Mouse (Mus musculus) midbrain, postnatal 0 days (tissue): Measurements from ENCODE around the gene Sfxn3. TPM values are rescaled to one million over a fixed set of nuclear protein-coding genes. Genes with fewer than 3 reads are reported as not detected.

ENCODE experiments used
- ATAC-seq: fragments of 200-750 bp; cut with Nextera tagmentation; 2 replicates; pipeline ENCODE4 v1.8.0; 2017; ENCODE audit warnings: moderate number of reproducible peaks, mild to moderate bottlenecking, moderate TSS enrichment, moderate library complexity; ENCODE audit not compliant: low FRiP score
- DNase-seq: peaks from one replicate; pipeline ENCODE4 v3.0.0-alpha.2; 2015; ENCODE audit warnings: low spot score
- H3K27ac ChIP-seq: fragments of 300-500 bp; sonication (generic); 2 replicates; pipeline ENCODE4 v1.5.1; 2014; ENCODE audit warnings: low read depth, mild to moderate bottlenecking, low read length, mixed read lengths
- H3K27me3 ChIP-seq: fragments of 300-500 bp; sonication (generic); 2 replicates; pipeline ENCODE4 v1.6.1; 2014; ENCODE audit warnings: low read length, control low read depth, mixed read lengths; ENCODE audit not compliant: insufficient read depth
- H3K36me3 ChIP-seq: fragments of 300-500 bp; sonication (generic); 2 replicates; pipeline ENCODE4 v1.6.1; 2014; ENCODE audit warnings: low read length, control low read depth, mixed read lengths; ENCODE audit not compliant: insufficient read depth
- H3K4me1 ChIP-seq: fragments of 300-500 bp; sonication (generic); 2 replicates; pipeline ENCODE4 v1.6.1; 2014; ENCODE audit warnings: mild to moderate bottlenecking, control low read depth, antibody characterized with exemption, low read length, mixed read lengths; ENCODE audit not compliant: insufficient read depth
- H3K4me2 ChIP-seq: fragments of 300-500 bp; sonication (generic); 2 replicates; pipeline ENCODE4 v1.6.1; 2014; ENCODE audit warnings: low read depth, mild to moderate bottlenecking, low read length, mixed read lengths; ENCODE audit not compliant: poor library complexity, severe bottlenecking
- H3K4me3 ChIP-seq: fragments of 300-500 bp; sonication (generic); 2 replicates; pipeline ENCODE4 v1.5.1; 2014; ENCODE audit warnings: low read depth, mild to moderate bottlenecking, low read length, moderate library complexity
- H3K9ac ChIP-seq: fragments of 300-500 bp; sonication (generic); replicated peaks from 2 replicates; pipeline ENCODE4 v1.6.1; 2014; ENCODE audit warnings: mild to moderate bottlenecking, low read length, moderate library complexity, mixed read lengths; ENCODE audit not compliant: poor library complexity, severe bottlenecking
- H3K9me3 ChIP-seq: fragments of 300-500 bp; sonication (generic); 2 replicates; pipeline ENCODE4 v1.6.1; 2016; ENCODE audit warnings: low read length, control low read depth
- CTCF ChIP-seq: IDR thresholded peaks from 2 replicates; pipeline ENCODE4 v1.5.1; 2016; ENCODE audit warnings: antibody characterized with exemption, mild to moderate bottlenecking
- WGBS: fragments of 180-500 bp; shearing (Covaris S2); extraction: QIAGEN DNeasy Blood & Tissue Kit; methylation state at CpG from one replicate; pipeline ENCODE4 v1.1.7; 2014; 5-methylcytosine and 5-hydroxymethylcytosine counted together
- polyA plus RNA-seq: library from polyadenylated mRNA; unstranded; fragments of >200 nt; fragmentation: Nextera tagmentation; extraction: Ambion mirVana; gene quantifications from 2 replicates; pipeline ENCODE4 v1.2.1, GENCODE M21; 2015
- total RNA-seq: library from RNA; depleted of rRNA; stranded (reverse); fragments of >200 nt; gene quantifications from 2 replicates; pipeline ENCODE4 v1.2.3, GENCODE M21; 2014

Sfxn3 gene
- total and polyA plus RNA-seq, 2 experiments from 2014 or later, result 85.8 to 102 TPM

- Histone ChIP-seq H3K4me3 (no peak overlapping the region), H3K9me3 (no peaks in the 10 kb centered on the region), H3K27me3 (peaks cover 30% of the 10 kb centered on the region), H3K4me2 (no peak overlapping the region), H3K27ac (no peak overlapping the region), H3K36me3 (no peaks in the 10 kb centered on the region), H3K9ac (no peak overlapping the region), H3K4me1 (no peaks in the 10 kb centered on the region)
- ATAC-seq (no peak), DNase-seq (no peak)
- 82% methylated on average over 7 of the region's 7 CpGs for WGBS
- TF ChIP-seq CTCF, result no peak
Measured at GRCm38 (mm10) chr19:45067758-45068510, 20.6 kb downstream of the Sfxn3 start.

DNA sequence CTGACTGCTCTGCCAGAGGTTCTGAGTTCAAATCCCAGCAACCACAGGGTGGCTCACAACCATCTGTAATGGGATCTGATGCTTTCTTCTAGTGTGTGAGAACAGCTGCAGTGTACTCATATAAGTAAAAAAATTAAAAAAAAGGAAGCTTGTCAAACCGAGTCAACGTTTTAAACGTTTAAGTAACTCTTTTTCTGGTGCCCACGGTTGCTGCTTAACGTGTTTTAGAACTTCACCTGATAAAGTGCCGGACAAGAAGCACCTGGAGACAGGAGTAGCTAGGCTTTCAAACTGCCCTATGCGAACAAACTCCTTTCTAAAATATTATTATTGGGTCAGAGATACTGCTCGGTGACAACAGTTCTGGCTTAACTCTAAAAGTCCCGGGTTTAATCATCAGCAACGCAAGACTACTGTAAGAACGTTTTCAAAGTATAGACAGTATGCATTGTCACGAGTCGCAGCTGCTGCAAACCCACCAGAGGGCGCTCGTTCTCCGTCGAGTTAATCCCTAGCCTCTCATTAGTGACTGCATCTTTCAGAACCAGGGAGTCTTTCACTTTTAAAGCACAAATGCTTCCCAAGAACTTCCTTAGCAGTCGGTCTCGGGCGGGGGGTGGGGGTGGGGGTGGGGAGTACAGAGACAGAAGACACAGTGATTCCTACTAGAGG lies 26.7 kb downstream of the Sfxn3 start:
- 8% methylated on average over 20 of the region's 20 CpGs for WGBS
- H3K36me3 ChIP-seq, result no peaks in the 10 kb centered on the region
- no peak overlapping the region for H3K27ac ChIP-seq
- peak overlapping the region; percentile 68 for H3K4me3 ChIP-seq
- ATAC-seq (peak; percentile 49; the same call in 1 of the 2 replicates), DNase-seq (peak; percentile 92)
- no peaks in the 10 kb centered on the region for H3K4me1 ChIP-seq
- peak overlapping the region; percentile 98 for H3K4me2 ChIP-seq
- no peaks in the 10 kb centered on the region for H3K9me3 ChIP-seq
- peak overlapping the region; percentile 91 for H3K9ac ChIP-seq
- H3K27me3 ChIP-seq, result peaks cover 41% of the 10 kb centered on the region
- TF ChIP-seq CTCF, result peak; percentile 85

GRCm38 (mm10) chr19:45074580-45075322 lies 27.4 kb downstream of the Sfxn3 start, which contains the start of gene Kazald1:
Gene Kazald1 (plus strand): TSS chr19:45075241.
- WGBS, result under 1% methylated on average over 45 of the region's 45 CpGs
- H3K9ac ChIP-seq, result peak within 1 kb of the TSS; percentile 91
- no peak for TF ChIP-seq CTCF
- ATAC-seq (peak; percentile 87), DNase-seq (peak; percentile 96)
- no peaks in the 10 kb centered on the region for H3K9me3 ChIP-seq
- H3K4me2 ChIP-seq, result peak within 1 kb of the TSS; percentile 98
- H3K4me3 ChIP-seq, result peak within 1 kb of the TSS; percentile 68
- H3K4me1 ChIP-seq, result no peaks in the 10 kb centered on the region
- H3K27me3 ChIP-seq, result peaks cover 44% of the 10 kb centered on the region
- peak within 1 kb of the TSS; percentile 96 for H3K27ac ChIP-seq
- H3K36me3 ChIP-seq, result no peaks in the 10 kb centered on the region

DNA sequence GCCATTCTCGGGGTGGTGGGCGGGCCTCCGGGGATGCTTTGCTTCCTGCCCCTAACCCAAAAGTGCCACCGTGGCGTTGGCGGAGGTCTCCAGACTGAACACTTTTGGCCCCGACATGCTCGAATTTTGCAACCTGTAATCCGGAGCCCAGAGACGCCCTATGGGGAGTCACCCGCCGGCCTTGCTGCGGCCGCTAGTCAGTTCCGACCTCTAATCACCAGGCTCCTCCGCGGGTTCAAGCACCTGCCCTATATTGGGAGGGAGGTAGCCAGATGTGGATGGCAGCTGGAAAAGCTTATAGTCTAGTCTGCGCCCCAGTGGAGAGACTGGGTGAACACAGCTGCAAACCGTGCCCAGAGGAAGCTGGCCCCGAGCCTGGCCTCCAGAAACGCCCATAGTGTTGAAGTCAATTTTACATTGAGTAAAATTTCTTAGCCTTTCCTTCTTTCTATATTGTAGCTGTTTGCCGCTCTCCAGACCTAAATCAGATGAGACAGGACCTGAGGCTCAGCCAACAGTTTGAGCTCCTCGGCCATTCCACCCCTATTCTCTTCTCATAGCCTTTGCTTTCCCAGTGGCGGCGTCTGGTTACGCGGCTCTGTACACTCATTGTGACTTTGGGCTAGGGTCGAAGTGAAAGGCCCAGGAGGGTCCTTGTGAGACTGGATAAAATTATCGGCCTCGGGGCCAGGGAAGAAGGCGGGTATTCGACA lies 28.2 kb downstream of the Sfxn3 start:
- Histone ChIP-seq H3K9me3 (no peaks in the 10 kb centered on the region), H3K27ac (peak overlapping the region; percentile 96), H3K27me3 (peaks cover 44% of the 10 kb centered on the region), H3K9ac (peak overlapping the region; percentile 91), H3K4me3 (peak overlapping the region; percentile 68), H3K4me1 (0 out of 2 replicates have a peak, but pooled peaks cover 1% of the 10 kb centered on the region), H3K36me3 (no peaks in the 10 kb centered on the region), H3K4me2 (peak overlapping the region; percentile 98)
- peak; percentile 33; the same call in 1 of the 2 replicates for ATAC-seq
- peak; percentile 29; the same call in 1 of the 2 replicates for TF ChIP-seq CTCF
- under 1% methylated on average over 32 of the region's 32 CpGs for WGBS
- no peak for DNase-seq

GRCm38 (mm10) chr19:45076036-45076575 lies 28.8 kb downstream of the Sfxn3 start:
- Histone ChIP-seq H3K27ac (no peak overlapping the region), H3K9ac (0 out of 2 replicates have a peak overlapping the region, but pooled peaks have one; percentile 91), H3K4me2 (peak overlapping the region; percentile 98), H3K36me3 (no peaks in the 10 kb centered on the region), H3K4me1 (0 out of 2 replicates have a peak, but pooled peaks cover 4% of the 10 kb centered on the region), H3K4me3 (peak overlapping the region; percentile 68; the same call in 1 of the 2 replicates), H3K27me3 (peaks cover 46% of the 10 kb centered on the region), H3K9me3 (no peaks in the 10 kb centered on the region)
- WGBS, result 7% methylated on average over 17 of the region's 17 CpGs
- DNase-seq (no peak), ATAC-seq (no peak)
- TF ChIP-seq CTCF, result no peak
